Mouse (Mus musculus): Measurements from ENCODE around the gene Mtmr3. TPM values are rescaled to one million over a fixed set of nuclear protein-coding genes. Genes with fewer than 3 reads are reported as not detected.
"Not testable (repeated sequence)": the region's sequence is repeated elsewhere in the genome, so short reads cannot be mapped to it uniquely, and the experiment has no call there.

Mtmr3 gene
- polyA plus RNA-seq, 1 experiment from 2014 or later: 25.9 TPM

- Histone ChIP-seq H3K4me1 (replicated peaks; ENCODE audit: control insufficient read depth, insufficient read depth, low read length) (no peaks in the 10 kb centered on the region), H3K27me3 (replicated peaks; ENCODE audit: control insufficient read depth, insufficient read depth, low read length) (no peaks in the 10 kb centered on the region), H3K9me3 (ENCODE audit: control insufficient read depth, low read length) (no peaks in the 10 kb centered on the region), H3K4me2 (ENCODE audit: low read length) (no peak overlapping the region), H3K27ac (ENCODE audit: low read depth) (no peak overlapping the region), H3K4me3 (ENCODE audit: low read depth, low read length) (no peak overlapping the region), H3K9ac (ENCODE audit: low read length) (no peak overlapping the region), H3K36me3 (ENCODE audit: control insufficient read depth, insufficient read depth, low read length) (no peaks in the 10 kb centered on the region)
- no peak for DNase-seq (ENCODE audit: low spot score)
- WGBS: 66% methylated on average over 4 of the region's 4 CpGs
- no peak for ATAC-seq (replicated peaks; ENCODE audit: low FRiP score, low TSS enrichment, low read depth)
Measured at GRCm38 (mm10) chr11:4547569-4547968, 47.1 kb downstream of the Mtmr3 start.

GRCm38 (mm10) chr11:4545976-4546375 is 48.7 kb downstream of the Mtmr3 start:
- Histone ChIP-seq H3K27ac (ENCODE audit: low read depth) (no peak overlapping the region), H3K36me3 (ENCODE audit: control insufficient read depth, insufficient read depth, low read length) (no peaks in the 10 kb centered on the region), H3K4me1 (replicated peaks; ENCODE audit: control insufficient read depth, insufficient read depth, low read length) (no peaks in the 10 kb centered on the region), H3K27me3 (replicated peaks; ENCODE audit: control insufficient read depth, insufficient read depth, low read length) (no peaks in the 10 kb centered on the region), H3K4me3 (ENCODE audit: low read depth, low read length) (no peak overlapping the region), H3K9me3 (ENCODE audit: control insufficient read depth, low read length) (no peaks in the 10 kb centered on the region), H3K9ac (ENCODE audit: low read length) (no peak overlapping the region), H3K4me2 (ENCODE audit: low read length) (no peak overlapping the region)
- no peak for DNase-seq (ENCODE audit: low spot score)
- 69% methylated on average over 3 of the region's 3 CpGs for WGBS
- no peak for ATAC-seq (replicated peaks; ENCODE audit: low FRiP score, low TSS enrichment, low read depth)

GRCm38 (mm10) chr11:4545401-4545800 is 49.3 kb downstream of the Mtmr3 start:
- H3K9ac ChIP-seq (ENCODE audit: low read length): no peak overlapping the region
- H3K36me3 ChIP-seq (ENCODE audit: control insufficient read depth, insufficient read depth, low read length): no peaks in the 10 kb centered on the region
- no peak for DNase-seq (ENCODE audit: low spot score)
- ATAC-seq (replicated peaks; ENCODE audit: low FRiP score, low TSS enrichment, low read depth): no peak
- no peak overlapping the region for H3K4me3 ChIP-seq (ENCODE audit: low read depth, low read length)
- no peak overlapping the region for H3K4me2 ChIP-seq (ENCODE audit: low read length)
- no peaks in the 10 kb centered on the region for H3K27me3 ChIP-seq (replicated peaks; ENCODE audit: control insufficient read depth, insufficient read depth, low read length)
- 56% methylated on average over 4 of the region's 4 CpGs for WGBS
- no peak overlapping the region for H3K27ac ChIP-seq (ENCODE audit: low read depth)
- no peaks in the 10 kb centered on the region for H3K9me3 ChIP-seq (ENCODE audit: control insufficient read depth, low read length)
- no peaks in the 10 kb centered on the region; the same call in 1 of the 2 replicates for H3K4me1 ChIP-seq (replicated peaks; ENCODE audit: control insufficient read depth, insufficient read depth, low read length)

GRCm38 (mm10) chr11:4544627-4544921 is 50.1 kb downstream of the Mtmr3 start:
- H3K36me3 ChIP-seq (ENCODE audit: control insufficient read depth, insufficient read depth, low read length); H3K27me3 ChIP-seq (replicated peaks; ENCODE audit: control insufficient read depth, insufficient read depth, low read length); ATAC-seq (replicated peaks; ENCODE audit: low FRiP score, low TSS enrichment, low read depth); DNase-seq (ENCODE audit: low spot score); H3K27ac ChIP-seq (ENCODE audit: low read depth); H3K4me2 ChIP-seq (ENCODE audit: low read length); H3K9ac ChIP-seq (ENCODE audit: low read length); H3K4me1 ChIP-seq (replicated peaks; ENCODE audit: control insufficient read depth, insufficient read depth, low read length); H3K9me3 ChIP-seq (ENCODE audit: control insufficient read depth, low read length); H3K4me3 ChIP-seq (ENCODE audit: low read depth, low read length): not testable (repeated sequence)
- WGBS: 100% methylated on average over 1 of the region's 1 CpGs

- 79% methylated on average over 7 of the region's 7 CpGs for WGBS
- no peak for ATAC-seq (replicated peaks; ENCODE audit: low FRiP score, low TSS enrichment, low read depth)
Measured at GRCm38 (mm10) chr11:4543746-4544626, 50.7 kb downstream of the Mtmr3 start.

GRCm38 (mm10) chr11:4543040-4543551 is 51.6 kb downstream of the Mtmr3 start:
- no peak overlapping the region for H3K27ac ChIP-seq (ENCODE audit: low read depth)
- DNase-seq (ENCODE audit: low spot score) (no peak), ATAC-seq (replicated peaks; ENCODE audit: low FRiP score, low TSS enrichment, low read depth) (no peak)
- no peak overlapping the region for H3K4me3 ChIP-seq (ENCODE audit: low read depth, low read length)
- H3K27me3 ChIP-seq (replicated peaks; ENCODE audit: control insufficient read depth, insufficient read depth, low read length): no peaks in the 10 kb centered on the region
- H3K9ac ChIP-seq (ENCODE audit: low read length): no peak overlapping the region
- WGBS: 72% methylated on average over 2 of the region's 2 CpGs
- H3K36me3 ChIP-seq (ENCODE audit: control insufficient read depth, insufficient read depth, low read length): no peaks in the 10 kb centered on the region
- peaks cover 3% of the 10 kb centered on the region; the same call in 1 of the 2 replicates for H3K4me1 ChIP-seq (replicated peaks; ENCODE audit: control insufficient read depth, insufficient read depth, low read length)
- no peaks in the 10 kb centered on the region for H3K9me3 ChIP-seq (ENCODE audit: control insufficient read depth, low read length)
- H3K4me2 ChIP-seq (ENCODE audit: low read length): no peak overlapping the region

More at GRCm38 (mm10) chr11:4543746-4544626, 50.7 kb downstream of the Mtmr3 start:
- Histone ChIP-seq H3K27me3 (replicated peaks; ENCODE audit: control insufficient read depth, insufficient read depth, low read length) (no peaks in the 10 kb centered on the region), H3K9ac (ENCODE audit: low read length) (no peak overlapping the region), H3K4me1 (replicated peaks; ENCODE audit: control insufficient read depth, insufficient read depth, low read length) (peaks cover 3% of the 10 kb centered on the region; the same call in 1 of the 2 replicates), H3K4me3 (ENCODE audit: low read depth, low read length) (no peak overlapping the region), H3K9me3 (ENCODE audit: control insufficient read depth, low read length) (no peaks in the 10 kb centered on the region), H3K36me3 (ENCODE audit: control insufficient read depth, insufficient read depth, low read length) (no peaks in the 10 kb centered on the region), H3K27ac (ENCODE audit: low read depth) (no peak overlapping the region), H3K4me2 (ENCODE audit: low read length) (no peak overlapping the region)
- no peak for DNase-seq (ENCODE audit: low spot score)

GRCm38 (mm10) chr11:4536645-4537044 is 58.0 kb downstream of the Mtmr3 start:
- no peak overlapping the region for H3K9ac ChIP-seq (ENCODE audit: low read length)
- no peak overlapping the region for H3K4me2 ChIP-seq (ENCODE audit: low read length)
- no peak overlapping the region for H3K27ac ChIP-seq (ENCODE audit: low read depth)
- no peak overlapping the region for H3K4me3 ChIP-seq (ENCODE audit: low read depth, low read length)
- peaks cover 3% of the 10 kb centered on the region; the same call in 1 of the 2 replicates for H3K4me1 ChIP-seq (replicated peaks; ENCODE audit: control insufficient read depth, insufficient read depth, low read length)
- H3K36me3 ChIP-seq (ENCODE audit: control insufficient read depth, insufficient read depth, low read length): no peaks in the 10 kb centered on the region
- H3K9me3 ChIP-seq (ENCODE audit: control insufficient read depth, low read length): no peaks in the 10 kb centered on the region
- no peaks in the 10 kb centered on the region for H3K27me3 ChIP-seq (replicated peaks; ENCODE audit: control insufficient read depth, insufficient read depth, low read length)
- DNase-seq (ENCODE audit: low spot score) (no peak), ATAC-seq (replicated peaks; ENCODE audit: low FRiP score, low TSS enrichment, low read depth) (no peak)
- WGBS: 77% methylated on average over 1 of the region's 1 CpGs

GRCm38 (mm10) chr11:4527132-4527531 is 67.5 kb downstream of the Mtmr3 start:
- Histone ChIP-seq H3K4me1 (replicated peaks; ENCODE audit: control insufficient read depth, insufficient read depth, low read length) (no peaks in the 10 kb centered on the region), H3K4me2 (ENCODE audit: low read length) (no peak overlapping the region), H3K9ac (ENCODE audit: low read length) (no peak overlapping the region), H3K36me3 (ENCODE audit: control insufficient read depth, insufficient read depth, low read length) (peaks cover 49% of the 10 kb centered on the region), H3K4me3 (ENCODE audit: low read depth, low read length) (no peak overlapping the region), H3K27ac (ENCODE audit: low read depth) (no peak overlapping the region), H3K9me3 (ENCODE audit: control insufficient read depth, low read length) (no peaks in the 10 kb centered on the region), H3K27me3 (replicated peaks; ENCODE audit: control insufficient read depth, insufficient read depth, low read length) (no peaks in the 10 kb centered on the region)
- WGBS: 90% methylated on average over 3 of the region's 3 CpGs
- no peak for ATAC-seq (replicated peaks; ENCODE audit: low FRiP score, low TSS enrichment, low read depth)
- DNase-seq (ENCODE audit: low spot score): no peak
